Mouse (Mus musculus): Measurements from ENCODE around the gene Prl. TPM values are rescaled to one million over a fixed set of nuclear protein-coding genes. Genes with fewer than 3 reads are reported as not detected.
"Not testable (repeated sequence)": the region's sequence is repeated elsewhere in the genome, so short reads cannot be mapped to it uniquely, and the experiment has no call there.

The Prl gene
- polyA plus RNA-seq (2017; shearing (Covaris generic)): not detected

- ATAC-seq: no peak
Observed at GRCm38 (mm10) chr13:27057270-27057669, at the start of gene Prl. TSS of gene Prl (plus strand) at chr13:27057570.

GRCm38 (mm10) chr13:27026614-27027013, 30.8 kb upstream of the Prl start:
- no peak for ATAC-seq

- no peak for ATAC-seq
Observed at GRCm38 (mm10) chr13:27027376-27027775, 30.0 kb upstream of the Prl start.

- no peak for ATAC-seq
Observed at GRCm38 (mm10) chr13:27028501-27029240, 28.7 kb upstream of the Prl start.

GRCm38 (mm10) chr13:27031101-27031852, 26.1 kb upstream of the Prl start:
- ATAC-seq: no peak

- no peak for ATAC-seq
Observed at GRCm38 (mm10) chr13:27031853-27032240, 25.5 kb upstream of the Prl start.

- no peak for ATAC-seq
Observed at GRCm38 (mm10) chr13:27032998-27033397, 24.4 kb upstream of the Prl start.

- no peak for ATAC-seq
Observed at GRCm38 (mm10) chr13:27042185-27042584, 15.2 kb upstream of the Prl start.

- no peak for ATAC-seq
Observed at GRCm38 (mm10) chr13:27043326-27043725, 14.0 kb upstream of the Prl start.

- ATAC-seq: no peak
Observed at GRCm38 (mm10) chr13:27059177-27059576, 1.8 kb downstream of the Prl start.

- ATAC-seq: not testable (repeated sequence)
Observed at GRCm38 (mm10) chr13:27093890-27094289, 36.5 kb downstream of the Prl start, which contains the start of gene Prl3d1. TSS of gene Prl3d1 (plus strand) at chr13:27094190.

Other genes with a start within 250 kb of the Prl start
- not detected for gene Prl3d1, start 36.6 kb downstream of the Prl start, polyA plus RNA-seq (2017; shearing (Covaris generic))
- gene Prl3d2, start 64.1 kb downstream of the Prl start, polyA plus RNA-seq (2017; shearing (Covaris generic)): not detected
- gene Prl3d3, start 99.2 kb downstream of the Prl start, polyA plus RNA-seq (2017; shearing (Covaris generic)): not detected
- not detected for gene Prl3c1, start 139.1 kb downstream of the Prl start, polyA plus RNA-seq (2017; shearing (Covaris generic))
- gene Prl3b1, start 184.3 kb downstream of the Prl start, polyA plus RNA-seq (2017; shearing (Covaris generic)): not detected
- not detected for gene Prl3a1, start 201.9 kb downstream of the Prl start, polyA plus RNA-seq (2017; shearing (Covaris generic))